Mouse (Mus musculus) myocyte (in vitro differentiated cells): ENCODE results near the gene Zfp953. TPM values are rescaled to one million over a fixed set of nuclear protein-coding genes. Genes with fewer than 3 reads are reported as not detected.
"Not testable (repeated sequence)": the region's sequence is repeated elsewhere in the genome, so short reads cannot be mapped to it uniquely, and the experiment has no call there.

Experiments used
- H3K27me3 ChIP-seq: one replicate; pipeline ENCODE4 v1.6.1; 2011; ENCODE audit not compliant: control insufficient read depth, insufficient read depth, insufficient read length
- H3K36me3 ChIP-seq: one replicate; pipeline ENCODE4 v1.6.1; 2011; ENCODE audit not compliant: control insufficient read depth, insufficient read depth
- H3K4me2 ChIP-seq: one replicate; pipeline ENCODE4 v1.6.1; 2011; ENCODE audit warnings: low read depth, control low read depth
- H3K4me3 ChIP-seq: one replicate; pipeline ENCODE4 v1.5.1; 2011; ENCODE audit warnings: mild to moderate bottlenecking, control low read depth, moderate library complexity
- H3K79me2 ChIP-seq: one replicate; pipeline ENCODE4 v1.6.1; 2011; ENCODE audit not compliant: control insufficient read depth, insufficient read depth
- H3ac ChIP-seq: one replicate; pipeline ENCODE4 v1.6.1; 2011; ENCODE audit not compliant: control insufficient read depth, insufficient read length
- CEBPB ChIP-seq: IDR thresholded peaks from 2 replicates; pipeline ENCODE4 v1.6.1; 2011; ENCODE audit warnings: mild to moderate bottlenecking, moderate library complexity; ENCODE audit not compliant: poor library complexity, insufficient read depth, severe bottlenecking
- E2F4 ChIP-seq: IDR thresholded peaks from one replicate; pipeline ENCODE4 v1.6.1; 2011; ENCODE audit warnings: mild to moderate bottlenecking, control low read depth, moderate library complexity; ENCODE audit not compliant: insufficient read depth
- MAX ChIP-seq: IDR thresholded peaks from one replicate; pipeline ENCODE4 v1.6.1; 2011; ENCODE audit warnings: low read depth, mild to moderate bottlenecking, control low read depth
- MYOD1 ChIP-seq, 3 experiments: IDR thresholded peaks; one replicate each; pipeline ENCODE4 v1.6.1; 2011; ENCODE audit warnings: control low read depth in 2 of 3, low read depth in 2 of 3, mild to moderate bottlenecking in 2 of 3, moderate library complexity in 1 of 3; ENCODE audit not compliant: insufficient read length in 2 of 3, control insufficient read depth in 1 of 3
- MYOG ChIP-seq, 3 experiments: IDR thresholded peaks; one replicate each; pipeline ENCODE4 v1.6.1; 2011; ENCODE audit warnings: control low read depth in 2 of 3, low read depth in 2 of 3, mild to moderate bottlenecking in 2 of 3; ENCODE audit not compliant: insufficient read length in 2 of 3, control insufficient read depth in 1 of 3, insufficient read depth in 1 of 3
- POLR2A ChIP-seq: IDR thresholded peaks from one replicate; pipeline ENCODE4 v1.6.1; 2011; ENCODE audit warnings: low read depth, mild to moderate bottlenecking, control low read depth, moderate library complexity; ENCODE audit not compliant: insufficient read length
- POLR2AphosphoS2 ChIP-seq: IDR thresholded peaks from one replicate; pipeline ENCODE4 v1.6.1; 2011; ENCODE audit warnings: low read depth, control low read depth; ENCODE audit not compliant: insufficient read length
- REST ChIP-seq: IDR thresholded peaks from one replicate; pipeline ENCODE4 v1.6.1; 2011; ENCODE audit warnings: mild to moderate bottlenecking, control low read depth, moderate library complexity; ENCODE audit not compliant: insufficient read depth, insufficient read length
- SRF ChIP-seq: IDR thresholded peaks from one replicate; pipeline ENCODE4 v1.6.1; 2011; ENCODE audit warnings: low read depth; ENCODE audit not compliant: control insufficient read depth, insufficient read length
- TCF12 ChIP-seq: IDR thresholded peaks from one replicate; pipeline ENCODE4 v1.6.1; 2011; ENCODE audit warnings: mild to moderate bottlenecking, control low read depth; ENCODE audit not compliant: poor library complexity, insufficient read depth, severe bottlenecking
- TCF3 ChIP-seq: IDR thresholded peaks from one replicate; pipeline ENCODE4 v1.6.1; 2011; ENCODE audit warnings: low read depth, control low read depth; ENCODE audit not compliant: insufficient read length
- USF1 ChIP-seq: IDR thresholded peaks from one replicate; pipeline ENCODE4 v1.6.1; 2011; ENCODE audit warnings: low read depth, mild to moderate bottlenecking, control low read depth, moderate library complexity
- polyA plus RNA-seq: library from polyadenylated mRNA; unstranded; fragments of >200 nt; fragmentation: generic; extraction: Trizol; gene quantifications from one replicate; pipeline ENCODE4 v1.2.1, GENCODE M21; 2012; ENCODE audit warnings: missing spikeins

Gene Zfp953
- 0.12 TPM for polyA plus RNA-seq

- Histone ChIP-seq H3K36me3 (no peaks in the 10 kb centered on the region), H3ac (peak within 1 kb of the TSS; percentile 40), H3K79me2 (no peaks in the 10 kb centered on the region), H3K4me2 (peak within 1 kb of the TSS; percentile 80), H3K4me3 (peak within 1 kb of the TSS; percentile 55), H3K27me3 (no peaks in the 10 kb centered on the region)
- TF ChIP-seq POLR2AphosphoS2 (peak; percentile 40), MYOG (IDR thresholded peaks at IDR 0.05; ENCODE audit: control insufficient read depth in 1 of 3, insufficient read depth in 1 of 3, insufficient read length in 2 of 3, low read depth in 2 of 3) (no peak), CEBPB (no peak)
Measured at GRCm38 (mm10) chr13:67360131-67360744, at the start of gene Zfp953, which contains the start of gene Gm28044. TSS of gene Zfp953 (minus strand) at chr13:67360605. TSS of gene Gm28044 (minus strand) at chr13:67360536.

DNA sequence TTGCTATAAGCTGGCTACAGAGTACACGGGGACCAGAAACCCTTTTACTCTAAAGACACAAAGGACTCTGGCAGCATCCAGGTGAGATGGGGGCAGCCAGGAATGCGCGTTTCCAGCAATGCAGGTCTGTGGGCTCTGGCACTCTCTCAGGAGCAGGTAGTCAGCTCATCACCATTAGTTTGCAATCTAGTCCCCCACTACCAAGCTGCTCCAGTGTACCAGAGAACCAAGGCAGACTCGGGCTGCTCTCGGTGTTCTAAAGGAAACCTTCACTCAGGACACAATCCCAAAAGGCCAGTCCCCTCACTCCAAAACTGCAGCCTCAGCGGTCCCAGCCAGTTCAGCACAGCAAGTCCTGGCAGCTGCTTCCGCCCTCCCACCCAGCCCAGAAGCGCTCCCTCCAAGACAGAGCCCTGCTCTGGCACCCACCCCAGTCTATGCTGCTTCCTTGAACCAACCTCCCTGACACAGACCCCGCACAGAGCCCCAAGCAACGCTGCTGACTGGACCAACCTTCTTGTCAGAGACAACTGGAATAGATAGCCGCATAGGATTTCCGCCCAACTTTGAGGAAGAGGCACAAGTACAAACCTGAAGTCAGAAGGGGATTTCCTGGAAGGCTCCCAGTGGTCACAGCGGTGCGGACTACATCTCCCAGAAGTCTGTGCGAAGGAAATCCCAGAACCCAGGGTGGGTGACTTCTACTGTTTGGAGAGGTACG, 38.9 kb upstream of the Zfp953 start, which contains the start of gene Zfp429:
Gene Zfp429, minus strand, starts transcription at position 637 of the 721 bp plus-strand sequence.
- not testable (repeated sequence) for H3K79me2 ChIP-seq, H3ac ChIP-seq, H3K36me3 ChIP-seq, H3K27me3 ChIP-seq
- H3K4me2 ChIP-seq, result peak within 1 kb of the TSS; percentile 50
- H3K4me3 ChIP-seq, result peak within 1 kb of the TSS; percentile 24

- H3K27me3 ChIP-seq, H3K4me3 ChIP-seq, H3K79me2 ChIP-seq, H3K36me3 ChIP-seq, H3ac ChIP-seq, H3K4me2 ChIP-seq: not testable (repeated sequence)
Measured at GRCm38 (mm10) chr13:67376255-67376654, 15.8 kb upstream of the Zfp953 start.

- not testable (repeated sequence) for H3K27me3 ChIP-seq, H3ac ChIP-seq, H3K79me2 ChIP-seq, H3K36me3 ChIP-seq
- Histone ChIP-seq H3K4me3 (peak within 1 kb of the TSS; percentile 20), H3K4me2 (peak within 1 kb of the TSS; percentile 70)
Measured at GRCm38 (mm10) chr13:67375050-67375911, 14.9 kb upstream of the Zfp953 start, which contains the start of the genes Gm28041 and Zfp456. TSS of gene Gm28041 (minus strand) at chr13:67375733. TSS of gene Zfp456 (minus strand) at chr13:67375810.

DNA sequence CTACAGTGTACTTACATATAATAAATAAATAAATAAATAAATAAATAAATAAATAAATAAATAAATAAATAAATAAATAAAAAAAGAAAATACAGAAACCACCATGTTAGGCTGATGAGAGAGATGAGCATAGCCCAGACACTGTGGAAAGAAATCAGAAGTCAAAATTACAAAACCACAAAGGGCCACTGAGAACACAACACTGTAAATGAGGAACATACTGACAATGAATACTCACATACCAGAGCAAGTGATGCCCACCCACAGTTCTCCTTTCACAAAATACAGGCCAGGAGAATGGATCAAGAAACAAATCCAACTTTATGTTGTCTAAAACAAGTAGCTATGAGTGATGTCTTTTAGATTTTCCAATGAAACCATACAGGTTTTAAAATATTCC, 8.6 kb downstream of the Zfp953 start:
- Histone ChIP-seq H3K4me3 (no peak overlapping the region), H3K27me3 (no peaks in the 10 kb centered on the region), H3K36me3 (no peaks in the 10 kb centered on the region), H3ac (no peak overlapping the region), H3K79me2 (no peaks in the 10 kb centered on the region), H3K4me2 (no peak overlapping the region)
- TF ChIP-seq E2F4, result no peak
- no peak for TF ChIP-seq POLR2AphosphoS2
- TF ChIP-seq MAX, result no peak
- no peak for TF ChIP-seq MYOD1 (IDR thresholded peaks at IDR 0.05; ENCODE audit: control insufficient read depth in 1 of 3, insufficient read length in 2 of 3, low read depth in 2 of 3)
- TF ChIP-seq TCF3, result no peak
- no peak for TF ChIP-seq MYOG (IDR thresholded peaks at IDR 0.05; ENCODE audit: control insufficient read depth in 1 of 3, insufficient read depth in 1 of 3, insufficient read length in 2 of 3, low read depth in 2 of 3)
- no peak for TF ChIP-seq REST
- no peak for TF ChIP-seq POLR2A
- no peak for TF ChIP-seq SRF
- no peak for TF ChIP-seq USF1
- TF ChIP-seq CEBPB, result no peak
- TF ChIP-seq TCF12, result no peak

GRCm38 (mm10) chr13:67343422-67343821, 17.0 kb downstream of the Zfp953 start:
- Histone ChIP-seq H3ac (no peak overlapping the region), H3K79me2 (no peaks in the 10 kb centered on the region), H3K4me3 (no peak overlapping the region), H3K36me3 (peaks cover 3% of the 10 kb centered on the region), H3K27me3 (no peaks in the 10 kb centered on the region), H3K4me2 (no peak overlapping the region)
- TF ChIP-seq MAX (no peak), POLR2AphosphoS2 (no peak), MYOD1 (IDR thresholded peaks at IDR 0.05; ENCODE audit: control insufficient read depth in 1 of 3, insufficient read length in 2 of 3, low read depth in 2 of 3) (no peak), POLR2A (no peak), TCF12 (no peak), CEBPB (no peak)
